Mouse (Mus musculus): ENCODE measurements at regions not wholly inside any gene's neighbourhood (a gene's known extent, or its start where the extent isn't known, plus 50 kb on each side); places are given as distances from the start of the nearest gene placed in this dataset.
A peak's percentile ranks its signal among the peaks of the same experiment; 100 is the strongest.

GRCm38 (mm10) chrX:49387439-49387838 lies 76.3 kb upstream of the Arhgap36 start:
- DNase-seq, result no peak

GRCm38 (mm10) chrX:49377067-49377466 lies 86.7 kb upstream of the Arhgap36 start:
- DNase-seq, result peak; percentile 4

- DNase-seq, result no peak
Measured at GRCm38 (mm10) chrX:49370384-49370783, 82.3 kb upstream of the Enox2 start.

GRCm38 (mm10) chrX:49369404-49369803 lies 81.3 kb upstream of the Enox2 start:
- DNase-seq, result no peak

GRCm38 (mm10) chrX:49346451-49346850 lies 58.4 kb upstream of the Enox2 start:
- DNase-seq, result no peak

All from liver (tissue).